Mouse (Mus musculus) hindbrain, embryonic 16.5 days (tissue): ENCODE data around the gene Cdk2ap1. TPM values are rescaled to one million over a fixed set of nuclear protein-coding genes. Genes with fewer than 3 reads are reported as not detected.

Experiments
- ATAC-seq: fragments of 200-750 bp; cut with Nextera tagmentation; 2 replicates; pipeline ENCODE4 v1.8.0; 2017; ENCODE audit warnings: moderate TSS enrichment, moderate library complexity
- H3K27ac ChIP-seq: fragments of 300-500 bp; sonication (generic); 2 replicates; pipeline ENCODE4 v1.5.1; 2014; ENCODE audit warnings: low read depth, mild to moderate bottlenecking, control low read depth, low read length, moderate library complexity
- H3K27me3 ChIP-seq: fragments of 300-500 bp; sonication (generic); replicated peaks from 2 replicates; pipeline ENCODE4 v1.6.1; 2014; ENCODE audit warnings: low read length; ENCODE audit not compliant: control insufficient read depth, insufficient read depth
- H3K36me3 ChIP-seq: fragments of 300-500 bp; sonication (generic); 2 replicates; pipeline ENCODE4 v1.6.1; 2014; ENCODE audit warnings: mild to moderate bottlenecking, low read length, moderate library complexity, mixed read lengths; ENCODE audit not compliant: control insufficient read depth, insufficient read depth
- H3K4me1 ChIP-seq: fragments of 300-500 bp; sonication (generic); 2 replicates; pipeline ENCODE4 v1.6.1; 2014; ENCODE audit warnings: low read depth, low read length; ENCODE audit not compliant: control insufficient read depth, insufficient read depth
- H3K4me2 ChIP-seq: fragments of 300-500 bp; sonication (generic); 2 replicates; pipeline ENCODE4 v1.6.1; 2014; ENCODE audit warnings: mild to moderate bottlenecking, low read length, control low read depth, moderate library complexity
- H3K4me3 ChIP-seq: fragments of 300-500 bp; sonication (generic); 2 replicates; pipeline ENCODE4 v1.5.1; 2014; ENCODE audit warnings: mild to moderate bottlenecking, low read length, control low read depth, moderate library complexity
- H3K9ac ChIP-seq: fragments of 300-500 bp; sonication (generic); 2 replicates; pipeline ENCODE4 v1.6.1; 2014; ENCODE audit warnings: low read depth, mild to moderate bottlenecking, control low read depth, low read length, moderate library complexity
- H3K9me3 ChIP-seq: fragments of 300-500 bp; sonication (generic); 2 replicates; pipeline ENCODE4 v1.6.1; 2014; ENCODE audit warnings: mild to moderate bottlenecking, low read length, moderate library complexity; ENCODE audit not compliant: control insufficient read depth
- WGBS: fragments of 180-500 bp; shearing (Covaris S2); extraction: QIAGEN DNeasy Blood & Tissue Kit; methylation state at CpG from one replicate; pipeline ENCODE4 v1.1.7; 2014; 5-methylcytosine and 5-hydroxymethylcytosine counted together
- polyA plus RNA-seq: library from polyadenylated mRNA; unstranded; fragments of >200 nt; fragmentation: Nextera tagmentation; extraction: Ambion mirVana; gene quantifications from 2 replicates; pipeline ENCODE4 v1.2.1, GENCODE M21; 2015

The Cdk2ap1 gene
- polyA plus RNA-seq, 1 experiment from 2014 or later = 51.1 TPM

DNA sequence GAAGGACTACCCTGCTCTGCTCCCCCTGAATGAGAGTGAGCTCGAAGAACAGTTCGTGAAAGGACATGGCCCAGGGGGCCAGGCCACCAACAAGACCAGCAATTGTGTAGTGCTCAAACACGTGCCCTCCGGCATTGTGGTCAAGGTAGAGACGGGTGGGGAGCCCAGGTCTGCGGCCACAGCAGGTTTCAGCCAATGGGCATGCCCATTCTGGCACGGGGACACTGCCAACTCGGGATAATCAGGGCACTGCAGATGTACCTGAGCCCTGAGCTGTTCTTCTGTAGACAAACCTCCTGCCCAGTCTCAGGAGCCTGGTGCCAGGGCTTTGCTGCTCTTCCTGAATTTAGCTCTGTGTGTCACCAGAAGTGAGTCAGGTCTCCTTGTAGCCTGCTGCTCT lies 24.1 kb downstream of the Cdk2ap1 start:
- ATAC-seq = no peak
- H3K4me3 ChIP-seq = no peak overlapping the region
- H3K36me3 ChIP-seq = no peaks in the 10 kb centered on the region
- 73% methylated on average over 8 of the region's 8 CpGs for WGBS
- H3K4me1 ChIP-seq = peaks cover 14% of the 10 kb centered on the region; the same call in 1 of the 2 replicates
- peak overlapping the region; percentile 42 for H3K27ac ChIP-seq
- no peaks in the 10 kb centered on the region for H3K27me3 ChIP-seq
- no peaks in the 10 kb centered on the region for H3K9me3 ChIP-seq
- no peak overlapping the region for H3K4me2 ChIP-seq
- H3K9ac ChIP-seq = no peak overlapping the region

DNA sequence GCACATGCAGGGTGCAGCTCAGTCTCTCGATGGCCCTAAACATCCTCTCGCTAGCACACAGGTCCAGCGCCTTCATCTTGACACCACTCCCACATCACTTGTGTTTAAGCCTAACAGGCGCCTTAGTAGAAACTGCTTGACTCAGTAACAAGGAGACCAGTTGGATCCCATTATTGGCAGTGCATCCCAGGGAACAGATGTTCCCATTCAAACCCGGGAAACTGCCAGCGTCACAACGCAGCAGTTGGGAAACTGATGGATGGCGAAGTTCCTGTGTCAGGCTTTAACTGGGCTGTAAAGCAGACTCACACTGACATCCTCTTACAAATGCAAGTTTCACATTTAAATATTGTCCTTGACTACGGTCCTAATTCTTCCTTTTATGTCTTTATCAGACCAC lies 25.0 kb downstream of the Cdk2ap1 start:
- H3K27ac ChIP-seq = peak overlapping the region; percentile 42; the same call in 1 of the 2 replicates
- no peak for ATAC-seq
- no peak overlapping the region for H3K9ac ChIP-seq
- WGBS = 33% methylated on average over 9 of the region's 9 CpGs
- no peak overlapping the region for H3K4me2 ChIP-seq
- no peaks in the 10 kb centered on the region for H3K27me3 ChIP-seq
- H3K4me1 ChIP-seq = peaks cover 17% of the 10 kb centered on the region; the same call in 1 of the 2 replicates
- H3K36me3 ChIP-seq = no peaks in the 10 kb centered on the region
- H3K4me3 ChIP-seq = no peak overlapping the region
- H3K9me3 ChIP-seq = no peaks in the 10 kb centered on the region

GRCm38 (mm10) chr5:124337103-124337502 lies 25.8 kb downstream of the Cdk2ap1 start:
- Histone ChIP-seq H3K36me3 (no peaks in the 10 kb centered on the region), H3K27ac (no peak overlapping the region), H3K4me2 (no peak overlapping the region), H3K9ac (no peak overlapping the region), H3K4me3 (no peak overlapping the region), H3K9me3 (no peaks in the 10 kb centered on the region), H3K27me3 (no peaks in the 10 kb centered on the region), H3K4me1 (peaks cover 17% of the 10 kb centered on the region; the same call in 1 of the 2 replicates)
- WGBS = 78% methylated on average over 9 of the region's 9 CpGs
- no peak for ATAC-seq

GRCm38 (mm10) chr5:124334392-124334791 lies 28.5 kb downstream of the Cdk2ap1 start:
- Histone ChIP-seq H3K36me3 (no peaks in the 10 kb centered on the region), H3K9ac (0 out of 2 replicates have a peak overlapping the region, but pooled peaks have one; percentile 25), H3K4me2 (no peak overlapping the region), H3K27me3 (no peaks in the 10 kb centered on the region), H3K27ac (peak overlapping the region; percentile 77), H3K9me3 (no peaks in the 10 kb centered on the region), H3K4me3 (no peak overlapping the region), H3K4me1 (peaks cover 16% of the 10 kb centered on the region; the same call in 1 of the 2 replicates)
- WGBS = 11% methylated on average over 6 of the region's 6 CpGs
- ATAC-seq = peak; percentile 90

DNA sequence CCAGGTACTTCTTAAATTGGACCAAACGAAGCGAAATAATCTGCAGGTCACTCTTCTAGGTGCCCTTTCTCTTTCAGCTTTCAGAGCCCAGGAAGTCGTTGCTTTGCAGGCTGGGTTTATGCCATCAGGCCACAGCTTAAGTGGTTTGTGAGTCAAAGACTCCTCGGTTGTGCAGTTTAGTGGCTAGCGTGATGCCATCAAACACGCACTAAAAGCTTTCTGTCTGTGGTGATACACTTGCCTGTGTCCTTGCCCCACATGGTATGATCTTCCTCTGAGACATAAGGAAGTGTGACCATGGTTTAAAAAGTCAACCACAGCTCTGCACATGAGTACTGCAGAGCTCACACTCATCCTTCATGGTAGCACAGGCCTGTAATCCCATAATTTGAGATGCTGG lies 32.8 kb downstream of the Cdk2ap1 start:
- Histone ChIP-seq H3K27ac (no peak overlapping the region), H3K27me3 (no peaks in the 10 kb centered on the region), H3K4me2 (no peak overlapping the region), H3K36me3 (no peaks in the 10 kb centered on the region), H3K9me3 (no peaks in the 10 kb centered on the region), H3K4me3 (no peak overlapping the region), H3K9ac (no peak overlapping the region), H3K4me1 (peaks cover 27% of the 10 kb centered on the region)
- WGBS = 92% methylated on average over 6 of the region's 6 CpGs
- ATAC-seq = no peak

GRCm38 (mm10) chr5:124327510-124328364 lies 35.1 kb downstream of the Cdk2ap1 start, which contains the start of the genes Mphosph9 and 2810006K23Rik:
TSS of gene Mphosph9 (minus strand) at chr5:124327972.
TSS of gene 2810006K23Rik (plus strand) at chr5:124328089.
- H3K27ac ChIP-seq = peak within 1 kb of the TSS; percentile 98
- H3K36me3 ChIP-seq = peaks cover 3% of the 10 kb centered on the region; the same call in 1 of the 2 replicates
- WGBS = under 1% methylated on average over 72 of the region's 72 CpGs
- H3K4me2 ChIP-seq = peak within 1 kb of the TSS; percentile 91
- H3K9ac ChIP-seq = peak within 1 kb of the TSS; percentile 85
- ATAC-seq = peak; percentile 98
- peak within 1 kb of the TSS; percentile 74 for H3K4me3 ChIP-seq
- no peaks in the 10 kb centered on the region for H3K27me3 ChIP-seq
- H3K9me3 ChIP-seq = no peaks in the 10 kb centered on the region
- H3K4me1 ChIP-seq = peaks cover 16% of the 10 kb centered on the region

- H3K27ac ChIP-seq = peak overlapping the region; percentile 98
- peak overlapping the region; percentile 74 for H3K4me3 ChIP-seq
- no peaks in the 10 kb centered on the region for H3K9me3 ChIP-seq
- no peaks in the 10 kb centered on the region for H3K27me3 ChIP-seq
- H3K36me3 ChIP-seq = peaks cover 3% of the 10 kb centered on the region; the same call in 1 of the 2 replicates
- 2% methylated on average over 8 of the region's 8 CpGs for WGBS
- H3K4me2 ChIP-seq = peak overlapping the region; percentile 76
- peak overlapping the region; percentile 85 for H3K9ac ChIP-seq
- H3K4me1 ChIP-seq = peaks cover 16% of the 10 kb centered on the region
- ATAC-seq = no peak
Measured at GRCm38 (mm10) chr5:124326829-124327228, 36.1 kb downstream of the Cdk2ap1 start.

- no peak overlapping the region for H3K27ac ChIP-seq
- H3K9ac ChIP-seq = no peak overlapping the region
- no peak overlapping the region for H3K4me3 ChIP-seq
- H3K9me3 ChIP-seq = no peaks in the 10 kb centered on the region
- 90% methylated on average over 7 of the region's 7 CpGs for WGBS
- H3K4me1 ChIP-seq = no peaks in the 10 kb centered on the region
- no peaks in the 10 kb centered on the region for H3K27me3 ChIP-seq
- no peak for ATAC-seq
- H3K4me2 ChIP-seq = no peak overlapping the region
- H3K36me3 ChIP-seq = peaks cover 10% of the 10 kb centered on the region
Measured at GRCm38 (mm10) chr5:124317648-124318047, 45.2 kb downstream of the Cdk2ap1 start.

- ATAC-seq = no peak
- whole genome bisulfite sequencing = 86% methylated on average over 11 of the region's 11 CpGs
- H3K4me3 ChIP-seq = no peak overlapping the region
- peaks cover 23% of the 10 kb centered on the region for H3K36me3 ChIP-seq
- no peaks in the 10 kb centered on the region for H3K27me3 ChIP-seq
- H3K9me3 ChIP-seq = no peaks in the 10 kb centered on the region
- no peak overlapping the region for H3K9ac ChIP-seq
- no peak overlapping the region for H3K4me2 ChIP-seq
- no peaks in the 10 kb centered on the region for H3K4me1 ChIP-seq
- H3K27ac ChIP-seq = no peak overlapping the region
Measured at GRCm38 (mm10) chr5:124315941-124316340, 46.9 kb downstream of the Cdk2ap1 start.
